Mouse (Mus musculus): Measurements from ENCODE around the gene Naa20.
"Not testable (repeated sequence)": the region's sequence is repeated elsewhere in the genome, so short reads cannot be mapped to it uniquely, and the experiment has no call there.

Naa20 gene

GRCm38 (mm10) chr2:145884913-145885785, 16.8 kb upstream of the Naa20 start:
- DNase-seq: no peak

GRCm38 (mm10) chr2:145887937-145888765, 13.7 kb upstream of the Naa20 start:
- DNase-seq: no peak

GRCm38 (mm10) chr2:145888766-145889480, 13.0 kb upstream of the Naa20 start:
- no peak for DNase-seq

- DNase-seq: no peak
These were observed 11.3 kb upstream of the Naa20 start for GRCm38 (mm10) chr2:145890571-145890970.

GRCm38 (mm10) chr2:145893756-145894155, 8.1 kb upstream of the Naa20 start:
- DNase-seq: no peak

- DNase-seq: peak; percentile 78
These were observed 3.8 kb upstream of the Naa20 start for GRCm38 (mm10) chr2:145898106-145898505.

GRCm38 (mm10) chr2:145900318-145900717, 1.6 kb upstream of the Naa20 start:
- DNase-seq: not testable (repeated sequence)

GRCm38 (mm10) chr2:145903061-145903901, 1.4 kb downstream of the Naa20 start:
- DNase-seq: peak; percentile 90

GRCm38 (mm10) chr2:145903983-145904616, 2.2 kb downstream of the Naa20 start:
- no peak for DNase-seq

- DNase-seq: no peak
These were observed 3.3 kb downstream of the Naa20 start for GRCm38 (mm10) chr2:145905156-145905555.

- DNase-seq: not testable (repeated sequence)
These were observed 4.0 kb downstream of the Naa20 start for GRCm38 (mm10) chr2:145905884-145906283.

GRCm38 (mm10) chr2:145920941-145921650, 19.2 kb downstream of the Naa20 start:
- no peak for DNase-seq

GRCm38 (mm10) chr2:145934339-145935231, 32.7 kb downstream of the Naa20 start, which contains the start of the genes Cfap61 and Crnkl1:
Gene Cfap61, plus strand, starts transcription at chr2:145934784.
Gene Crnkl1, minus strand, starts transcription at chr2:145935014.
- peak; percentile 93 for DNase-seq

GRCm38 (mm10) chr2:145936975-145937374, 35.1 kb downstream of the Naa20 start:
- no peak for DNase-seq

- DNase-seq: no peak
These were observed 39.5 kb downstream of the Naa20 start for GRCm38 (mm10) chr2:145941403-145941802.

GRCm38 (mm10) chr2:145944286-145944685, 42.4 kb downstream of the Naa20 start:
- DNase-seq: no peak

- no peak for DNase-seq
These were observed 46.6 kb downstream of the Naa20 start for GRCm38 (mm10) chr2:145948402-145948954.

GRCm38 (mm10) chr2:145949475-145950068, 47.7 kb downstream of the Naa20 start:
- DNase-seq: no peak

- DNase-seq: no peak
These were observed 48.3 kb downstream of the Naa20 start for GRCm38 (mm10) chr2:145950239-145950638.

Data from cerebellum, adult 11-12 months (tissue).